Mouse (Mus musculus): ENCODE results near the gene Fat4. TPM values are rescaled to one million over a fixed set of nuclear protein-coding genes. Genes with fewer than 3 reads are reported as not detected.

The Fat4 gene
- total and polyA plus RNA-seq, 2 experiments from 2014 or later: 4.2 to 66.0 TPM

DNA sequence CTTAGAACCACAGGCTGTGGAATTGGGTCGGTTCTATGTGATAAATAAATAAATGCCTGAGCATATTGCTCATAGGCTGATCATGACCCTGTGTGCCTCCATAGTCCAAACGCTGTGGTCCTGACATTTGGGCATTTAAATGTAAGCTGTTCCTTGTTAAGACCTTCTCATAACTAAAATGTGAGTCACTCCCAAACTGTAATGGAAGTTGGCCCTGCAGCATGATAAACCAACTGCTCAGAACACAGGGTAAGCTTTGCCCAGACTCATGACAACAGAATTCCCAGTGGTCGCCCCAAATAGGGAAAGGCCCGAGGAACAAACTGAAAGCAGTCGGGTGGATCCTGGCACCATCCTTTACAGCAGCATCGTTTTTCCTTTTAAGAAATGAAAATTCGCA, 49.7 kb downstream of the Fat4 start:
- H3K9me3 ChIP-seq (ENCODE audit: low read length): no peaks in the 10 kb centered on the region
- TF ChIP-seq CTCF (IDR thresholded peaks at IDR 0.05; ENCODE audit: low read depth): no peak
- ATAC-seq (no peak), DNase-seq (ENCODE audit: low spot score) (no peak)
- no peak overlapping the region for H3K4me3 ChIP-seq (ENCODE audit: low read length)
- no peaks in the 10 kb centered on the region for H3K27me3 ChIP-seq (ENCODE audit: insufficient read depth, low read length)
- WGBS: 77% methylated on average over 7 of the region's 7 CpGs
- no peaks in the 10 kb centered on the region for H3K4me1 ChIP-seq (ENCODE audit: insufficient read depth, low read length)
- no peak overlapping the region for H3K4me2 ChIP-seq (ENCODE audit: low read depth, low read length)
- no peak overlapping the region for H3K9ac ChIP-seq (replicated peaks; ENCODE audit: low read length)
- no peaks in the 10 kb centered on the region for H3K36me3 ChIP-seq (ENCODE audit: insufficient read depth, low read length)
- H3K27ac ChIP-seq: no peak overlapping the region

DNA sequence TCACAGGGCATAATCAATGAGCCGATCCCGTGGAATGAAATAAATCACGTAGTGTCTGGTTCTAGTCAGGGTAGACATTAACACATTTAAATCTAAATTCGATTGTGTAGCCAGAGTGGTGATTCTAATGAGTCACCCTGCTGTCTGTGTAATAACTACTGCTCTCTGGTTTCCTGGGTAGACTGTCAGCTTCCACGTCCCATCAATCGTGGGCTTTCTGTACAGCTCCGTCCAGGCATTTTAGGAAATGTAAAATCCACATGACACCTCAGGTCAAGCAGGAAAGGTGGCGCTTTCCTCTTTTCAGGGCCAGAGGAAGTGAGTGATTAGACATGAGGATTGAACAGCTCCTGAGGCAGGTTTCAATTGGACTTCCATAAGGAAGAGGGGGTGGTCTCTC, 50.4 kb downstream of the Fat4 start:
- ATAC-seq: no peak
- Histone ChIP-seq H3K27ac (no peak overlapping the region), H3K27me3 (ENCODE audit: insufficient read depth, low read length) (no peaks in the 10 kb centered on the region), H3K4me2 (ENCODE audit: low read depth, low read length) (no peak overlapping the region), H3K36me3 (ENCODE audit: insufficient read depth, low read length) (no peaks in the 10 kb centered on the region), H3K9ac (replicated peaks; ENCODE audit: low read length) (no peak overlapping the region), H3K4me1 (ENCODE audit: insufficient read depth, low read length) (no peaks in the 10 kb centered on the region), H3K4me3 (ENCODE audit: low read length) (no peak overlapping the region), H3K9me3 (ENCODE audit: low read length) (no peaks in the 10 kb centered on the region)
- DNase-seq (ENCODE audit: low spot score): no peak
- WGBS: 65% methylated on average over 8 of the region's 8 CpGs
- TF ChIP-seq CTCF (IDR thresholded peaks at IDR 0.05; ENCODE audit: low read depth): no peak

DNA sequence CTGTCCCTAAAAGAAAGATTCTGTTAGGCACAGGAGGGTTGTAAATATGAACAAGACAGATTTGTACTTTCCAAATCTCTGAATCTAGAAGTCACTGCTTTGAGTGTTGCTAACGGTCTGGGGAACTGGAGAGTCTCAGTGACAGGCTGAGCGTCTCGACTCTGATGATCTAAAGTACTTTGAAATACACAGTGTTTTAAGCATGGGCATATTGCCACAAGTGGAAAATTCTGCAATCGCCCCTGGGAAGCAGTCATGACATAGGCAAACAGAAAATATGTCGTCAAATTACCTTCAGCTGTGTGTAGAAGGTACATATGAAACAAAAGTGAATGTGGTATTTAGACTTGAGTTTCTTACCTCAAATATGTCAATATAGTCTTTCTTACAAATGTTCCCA, 51.4 kb downstream of the Fat4 start:
- H3K4me3 ChIP-seq (ENCODE audit: low read length): no peak overlapping the region
- no peaks in the 10 kb centered on the region for H3K27me3 ChIP-seq (ENCODE audit: insufficient read depth, low read length)
- ATAC-seq (no peak), DNase-seq (ENCODE audit: low spot score) (no peak)
- no peaks in the 10 kb centered on the region for H3K4me1 ChIP-seq (ENCODE audit: insufficient read depth, low read length)
- TF ChIP-seq CTCF (IDR thresholded peaks at IDR 0.05; ENCODE audit: low read depth): no peak
- no peaks in the 10 kb centered on the region for H3K9me3 ChIP-seq (ENCODE audit: low read length)
- no peak overlapping the region for H3K27ac ChIP-seq
- WGBS: 62% methylated on average over 5 of the region's 5 CpGs
- H3K9ac ChIP-seq (replicated peaks; ENCODE audit: low read length): no peak overlapping the region
- H3K36me3 ChIP-seq (ENCODE audit: insufficient read depth, low read length): no peaks in the 10 kb centered on the region; the same call in 1 of the 2 replicates
- H3K4me2 ChIP-seq (ENCODE audit: low read depth, low read length): no peak overlapping the region

DNA sequence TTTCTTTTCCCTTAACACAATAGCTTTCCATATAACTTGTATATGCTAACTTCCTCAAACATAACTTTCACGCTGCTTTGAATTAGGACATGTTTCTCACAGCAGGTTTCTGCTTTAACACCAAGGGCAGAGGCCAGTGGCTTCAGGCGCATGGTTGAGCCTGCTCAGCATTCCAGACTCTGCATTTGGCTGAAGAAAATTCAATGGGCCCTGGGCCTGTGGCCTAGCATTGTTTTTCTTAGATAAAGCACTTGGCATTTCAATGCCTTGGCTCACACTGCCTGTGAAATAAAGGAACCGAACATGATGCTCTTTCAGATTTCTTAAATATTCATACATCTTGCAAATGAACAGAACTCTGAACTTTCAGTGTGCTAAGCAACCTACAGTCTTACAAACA, 52.8 kb downstream of the Fat4 start:
- TF ChIP-seq CTCF (IDR thresholded peaks at IDR 0.05; ENCODE audit: low read depth): no peak
- Histone ChIP-seq H3K4me2 (ENCODE audit: low read depth, low read length) (no peak overlapping the region), H3K4me3 (ENCODE audit: low read length) (no peak overlapping the region), H3K4me1 (ENCODE audit: insufficient read depth, low read length) (no peaks in the 10 kb centered on the region), H3K9ac (replicated peaks; ENCODE audit: low read length) (no peak overlapping the region), H3K27me3 (ENCODE audit: insufficient read depth, low read length) (no peaks in the 10 kb centered on the region), H3K36me3 (ENCODE audit: insufficient read depth, low read length) (no peaks in the 10 kb centered on the region; the same call in 1 of the 2 replicates), H3K27ac (no peak overlapping the region), H3K9me3 (ENCODE audit: low read length) (no peaks in the 10 kb centered on the region)
- DNase-seq (ENCODE audit: low spot score) (no peak), ATAC-seq (no peak)
- 18% methylated on average over 3 of the region's 3 CpGs for WGBS

DNA sequence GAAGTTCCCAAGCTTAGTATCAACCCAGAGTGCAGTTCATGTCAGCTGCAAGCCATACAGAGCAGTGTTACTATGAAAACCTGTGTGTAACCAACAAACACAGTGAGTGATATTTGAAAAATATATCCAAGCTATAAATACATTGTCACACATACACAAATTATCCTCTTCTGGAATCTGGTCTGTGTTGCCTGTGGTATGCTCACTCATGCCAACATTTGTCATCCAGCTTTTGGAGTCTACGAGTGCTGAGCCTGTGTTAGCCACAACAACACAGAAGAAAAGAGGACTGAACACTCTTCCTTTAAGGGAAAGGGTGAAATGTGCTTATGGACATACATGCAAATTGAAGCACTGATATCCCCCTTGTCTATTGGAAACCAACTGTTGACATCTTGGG, 53.6 kb downstream of the Fat4 start:
- no peaks in the 10 kb centered on the region for H3K9me3 ChIP-seq (ENCODE audit: low read length)
- H3K27ac ChIP-seq: no peak overlapping the region
- no peaks in the 10 kb centered on the region for H3K27me3 ChIP-seq (ENCODE audit: insufficient read depth, low read length)
- H3K4me3 ChIP-seq (ENCODE audit: low read length): no peak overlapping the region
- 68% methylated on average over 1 of the region's 1 CpGs for WGBS
- DNase-seq (ENCODE audit: low spot score) (no peak), ATAC-seq (no peak)
- TF ChIP-seq CTCF (IDR thresholded peaks at IDR 0.05; ENCODE audit: low read depth): no peak
- no peak overlapping the region for H3K4me2 ChIP-seq (ENCODE audit: low read depth, low read length)
- no peaks in the 10 kb centered on the region; the same call in 1 of the 2 replicates for H3K36me3 ChIP-seq (ENCODE audit: insufficient read depth, low read length)
- no peaks in the 10 kb centered on the region for H3K4me1 ChIP-seq (ENCODE audit: insufficient read depth, low read length)
- no peak overlapping the region for H3K9ac ChIP-seq (replicated peaks; ENCODE audit: low read length)

DNA sequence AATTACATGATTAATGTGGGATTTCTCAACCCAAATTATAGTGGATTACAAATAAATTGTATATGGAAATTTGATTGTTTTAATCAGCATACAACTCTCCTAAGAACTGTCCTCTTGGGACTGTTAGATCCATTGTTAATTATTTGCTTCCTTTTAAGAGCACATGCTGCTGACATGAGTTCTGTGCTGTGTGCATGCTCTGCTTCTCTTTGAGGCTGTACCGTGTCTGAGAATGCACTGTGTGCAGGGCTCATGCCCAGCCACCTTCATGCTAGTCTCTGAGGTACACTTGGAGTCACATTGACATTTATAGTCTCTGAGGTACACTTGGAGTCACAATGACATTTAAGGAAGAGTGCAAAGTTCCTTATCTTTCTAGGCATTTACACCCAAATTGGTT, 58.4 kb downstream of the Fat4 start:
- Histone ChIP-seq H3K27me3 (ENCODE audit: insufficient read depth, low read length) (no peaks in the 10 kb centered on the region), H3K4me1 (ENCODE audit: insufficient read depth, low read length) (no peaks in the 10 kb centered on the region), H3K4me3 (ENCODE audit: low read length) (no peak overlapping the region), H3K9ac (replicated peaks; ENCODE audit: low read length) (no peak overlapping the region), H3K27ac (no peak overlapping the region), H3K4me2 (ENCODE audit: low read depth, low read length) (no peak overlapping the region), H3K36me3 (ENCODE audit: insufficient read depth, low read length) (no peaks in the 10 kb centered on the region; the same call in 1 of the 2 replicates), H3K9me3 (ENCODE audit: low read length) (no peaks in the 10 kb centered on the region)
- ATAC-seq (no peak), DNase-seq (ENCODE audit: low spot score) (no peak)
- TF ChIP-seq CTCF (IDR thresholded peaks at IDR 0.05; ENCODE audit: low read depth): no peak
- WGBS: 47% methylated on average over 1 of the region's 1 CpGs

DNA sequence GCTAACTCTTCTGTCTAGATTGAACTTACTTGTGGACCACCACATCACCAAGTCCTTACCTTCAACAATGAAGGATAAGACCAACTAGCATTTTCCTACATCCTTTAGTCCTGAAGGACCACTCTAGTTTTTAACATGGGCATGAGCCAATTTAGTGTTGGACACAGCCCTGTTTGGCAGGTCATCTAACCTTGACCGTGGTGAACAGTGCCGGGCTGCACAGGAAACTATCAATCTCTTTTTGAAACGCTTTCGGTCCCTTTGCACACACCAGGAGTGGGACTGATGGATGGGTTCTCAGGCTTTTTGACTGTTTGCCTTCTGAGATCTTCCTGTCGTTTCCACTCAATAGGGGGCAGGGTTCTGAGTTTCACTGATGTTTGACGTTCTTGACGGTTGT, 61.0 kb downstream of the Fat4 start:
- Histone ChIP-seq H3K9ac (replicated peaks; ENCODE audit: low read length) (no peak overlapping the region), H3K4me3 (ENCODE audit: low read length) (no peak overlapping the region), H3K27me3 (ENCODE audit: insufficient read depth, low read length) (no peaks in the 10 kb centered on the region), H3K36me3 (ENCODE audit: insufficient read depth, low read length) (peaks cover 4% of the 10 kb centered on the region), H3K9me3 (ENCODE audit: low read length) (no peaks in the 10 kb centered on the region), H3K4me2 (ENCODE audit: low read depth, low read length) (no peak overlapping the region), H3K27ac (no peak overlapping the region), H3K4me1 (ENCODE audit: insufficient read depth, low read length) (no peaks in the 10 kb centered on the region)
- DNase-seq (ENCODE audit: low spot score): no peak
- 68% methylated on average over 7 of the region's 7 CpGs for whole genome bisulfite sequencing
- no peak for ATAC-seq
- TF ChIP-seq CTCF (IDR thresholded peaks at IDR 0.05; ENCODE audit: low read depth): no peak

All from hindbrain, postnatal 0 days (tissue).